Mouse (Mus musculus): ENCODE data around the gene Olfml3.

Olfml3 gene

DNA sequence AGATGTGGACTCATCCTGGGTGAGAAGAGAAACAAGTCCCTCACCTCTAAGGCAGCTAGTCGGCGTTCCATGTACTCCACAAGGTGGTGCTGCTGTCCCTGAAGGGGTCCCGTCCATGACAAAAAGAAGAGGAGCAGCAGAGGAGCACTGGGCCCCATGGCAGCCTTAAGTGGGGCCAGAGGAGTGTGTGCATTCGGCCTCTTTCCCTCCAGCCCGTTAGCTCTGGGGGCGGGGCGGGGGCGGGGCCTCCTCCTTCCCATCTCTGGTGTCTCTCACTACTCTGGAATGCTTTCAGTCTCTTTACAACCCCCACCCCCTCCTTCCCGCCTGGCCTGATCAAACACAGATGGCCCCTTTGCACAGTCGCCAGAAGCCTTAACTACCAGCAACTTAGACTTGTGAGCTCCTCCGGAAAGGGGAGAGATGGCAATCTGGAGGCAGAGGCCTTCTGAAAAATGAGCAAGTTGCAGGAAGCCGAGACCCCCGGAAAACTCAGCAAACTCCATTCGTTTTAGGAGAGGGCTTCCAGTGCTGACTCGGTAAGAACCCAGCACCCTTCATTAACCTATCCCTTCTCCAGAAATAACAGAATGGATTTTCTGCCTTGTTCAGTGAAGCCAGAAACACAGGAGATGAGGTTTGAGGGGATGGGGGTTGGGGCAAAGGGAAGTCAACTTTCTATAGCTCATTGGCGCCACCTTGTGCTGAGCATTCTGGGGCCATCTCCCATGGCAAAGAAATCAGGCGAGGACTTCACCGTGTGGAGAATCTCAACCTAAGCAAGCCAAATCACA is at the start of gene Olfml3:
TSS of gene Olfml3 (minus strand) at position 224 of the 794 bp plus-strand sequence.
- peak; percentile 73 to 87 for DNase-seq (ENCODE audit: low read depth in 2 of 2, low spot score in 2 of 2)

- DNase-seq (ENCODE audit: low read depth in 2 of 2, low spot score in 2 of 2): no peak
These were observed 49.4 kb upstream of the Olfml3 start for GRCm38 (mm10) chr3:103787225-103787624.

DNA sequence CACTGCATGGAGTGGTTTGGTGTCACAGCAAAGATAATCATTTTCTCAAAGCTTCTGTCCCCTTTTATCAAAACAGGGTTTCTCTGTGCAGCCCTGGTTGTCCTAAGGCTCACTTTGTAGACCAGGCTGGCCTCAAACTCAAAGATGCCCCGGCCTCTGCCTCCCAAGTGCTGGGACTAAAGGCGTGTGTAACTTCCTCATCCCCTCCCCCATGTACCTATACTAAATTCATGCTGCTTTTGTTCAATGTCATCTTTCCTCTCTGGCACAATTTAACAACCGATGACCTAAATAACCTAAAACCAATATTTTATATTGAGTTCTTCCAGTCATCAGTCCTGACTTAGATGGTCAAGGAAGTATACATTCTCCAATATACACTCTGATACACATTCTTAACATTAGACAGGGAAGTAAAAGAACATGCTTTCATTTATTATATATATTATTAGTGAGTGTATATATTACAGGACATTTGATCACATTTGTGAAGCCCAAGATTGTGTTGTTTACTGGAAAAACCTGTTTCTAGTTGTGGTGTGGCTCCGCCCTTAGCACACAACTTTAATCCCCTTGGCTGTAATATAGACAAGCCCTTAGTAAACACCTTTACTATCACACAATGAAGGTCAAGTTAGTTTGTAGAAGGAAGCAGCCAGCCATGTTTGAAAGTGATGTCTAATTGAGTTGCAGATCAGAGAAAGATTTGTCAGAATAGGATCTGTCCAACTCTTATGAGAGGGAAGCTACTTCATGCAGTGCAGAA is 45.2 kb upstream of the Olfml3 start:
- DNase-seq (ENCODE audit: low read depth in 2 of 2, low spot score in 2 of 2): no peak

GRCm38 (mm10) chr3:103780777-103781176 is 43.0 kb upstream of the Olfml3 start:
- DNase-seq (ENCODE audit: low read depth in 2 of 2, low spot score in 2 of 2): no peak

GRCm38 (mm10) chr3:103780271-103780670 is 42.5 kb upstream of the Olfml3 start:
- no peak for DNase-seq (ENCODE audit: low read depth in 2 of 2, low spot score in 2 of 2)

DNA sequence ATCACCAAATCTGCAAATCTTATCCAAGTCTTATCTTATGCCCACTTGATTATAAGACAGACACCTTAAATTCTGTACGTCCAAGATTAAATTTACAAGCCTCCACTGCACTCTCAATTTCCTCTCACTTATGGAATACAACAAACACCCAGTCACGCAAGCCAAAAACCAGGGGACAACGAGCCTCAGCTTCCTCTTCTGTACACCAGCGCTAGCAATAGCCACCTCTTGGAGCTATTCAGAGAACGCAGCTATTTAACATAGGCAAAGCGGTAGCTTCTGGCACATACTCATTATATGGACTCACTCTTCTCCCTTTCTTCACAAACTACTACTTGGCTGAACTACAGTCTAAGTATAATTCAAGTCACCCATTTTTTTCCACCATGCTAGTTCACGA is 41.4 kb upstream of the Olfml3 start:
- DNase-seq (ENCODE audit: low read depth in 2 of 2, low spot score in 2 of 2): no peak

GRCm38 (mm10) chr3:103778660-103779059 is 40.9 kb upstream of the Olfml3 start:
- no peak for DNase-seq (ENCODE audit: low read depth in 2 of 2, low spot score in 2 of 2)

GRCm38 (mm10) chr3:103777940-103778339 is 40.1 kb upstream of the Olfml3 start:
- DNase-seq (ENCODE audit: low read depth in 2 of 2, low spot score in 2 of 2): no peak

DNA sequence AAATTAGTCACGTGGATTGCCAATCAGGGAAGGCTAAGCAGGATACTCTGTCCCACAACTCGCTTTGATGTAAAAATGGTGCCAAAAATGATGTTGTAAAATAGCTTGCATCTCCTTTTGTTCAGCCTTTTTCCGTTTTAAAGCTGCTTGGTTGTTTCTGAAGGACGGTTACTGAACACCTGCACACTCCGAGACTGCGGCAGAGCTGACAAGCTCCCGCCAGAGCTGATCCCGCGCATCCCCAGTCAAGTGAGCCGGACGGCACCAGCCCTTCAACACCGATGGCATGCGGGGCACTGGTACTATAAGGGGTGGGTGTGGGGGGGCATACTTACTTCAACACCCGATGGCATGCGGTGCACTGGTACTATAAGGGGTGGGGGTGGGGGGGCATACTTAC is 36.2 kb upstream of the Olfml3 start:
- no peak for DNase-seq (ENCODE audit: low read depth in 2 of 2, low spot score in 2 of 2)

DNA sequence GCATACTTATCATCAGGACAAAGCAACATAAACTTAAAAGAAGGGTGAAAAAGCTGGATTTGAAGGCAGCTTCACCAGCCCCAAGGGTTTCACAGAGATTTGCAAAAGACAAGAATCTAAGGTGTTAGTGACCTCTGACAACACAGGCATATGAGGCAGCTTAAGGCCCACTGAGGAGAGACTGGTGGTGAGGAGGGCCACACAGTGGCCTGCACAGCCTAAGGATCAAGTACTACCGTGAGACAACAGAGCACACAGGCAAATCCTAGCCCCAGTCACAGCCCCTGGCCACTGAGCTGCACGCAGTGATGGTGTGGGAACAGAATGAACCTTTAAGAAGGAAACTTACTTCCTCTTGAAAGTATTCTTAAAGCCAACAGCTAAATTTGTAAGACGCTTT is 35.7 kb upstream of the Olfml3 start:
- DNase-seq (ENCODE audit: low read depth in 2 of 2, low spot score in 2 of 2): no peak

DNA sequence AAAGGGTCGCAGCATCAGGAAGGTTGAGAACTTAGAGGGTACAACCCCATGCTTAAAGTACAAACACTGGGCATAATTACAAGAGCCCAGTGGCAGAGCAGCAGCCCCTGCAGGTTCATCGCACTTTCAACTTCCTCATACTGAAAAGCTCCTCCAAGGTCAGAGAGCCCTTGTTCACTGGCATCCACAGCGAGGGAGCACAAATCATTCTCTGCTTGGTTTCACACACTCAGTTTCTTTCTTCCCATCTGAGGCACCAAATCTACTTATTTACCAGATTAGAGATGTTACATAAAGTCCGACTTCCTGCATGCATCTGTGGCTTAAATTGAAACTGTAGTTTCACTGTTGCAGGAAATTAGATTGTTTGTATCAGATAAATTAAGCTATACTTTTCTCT is 35.0 kb upstream of the Olfml3 start:
- DNase-seq (ENCODE audit: low read depth in 2 of 2, low spot score in 2 of 2): peak in 1 of 2 experiments; percentile 15

DNA sequence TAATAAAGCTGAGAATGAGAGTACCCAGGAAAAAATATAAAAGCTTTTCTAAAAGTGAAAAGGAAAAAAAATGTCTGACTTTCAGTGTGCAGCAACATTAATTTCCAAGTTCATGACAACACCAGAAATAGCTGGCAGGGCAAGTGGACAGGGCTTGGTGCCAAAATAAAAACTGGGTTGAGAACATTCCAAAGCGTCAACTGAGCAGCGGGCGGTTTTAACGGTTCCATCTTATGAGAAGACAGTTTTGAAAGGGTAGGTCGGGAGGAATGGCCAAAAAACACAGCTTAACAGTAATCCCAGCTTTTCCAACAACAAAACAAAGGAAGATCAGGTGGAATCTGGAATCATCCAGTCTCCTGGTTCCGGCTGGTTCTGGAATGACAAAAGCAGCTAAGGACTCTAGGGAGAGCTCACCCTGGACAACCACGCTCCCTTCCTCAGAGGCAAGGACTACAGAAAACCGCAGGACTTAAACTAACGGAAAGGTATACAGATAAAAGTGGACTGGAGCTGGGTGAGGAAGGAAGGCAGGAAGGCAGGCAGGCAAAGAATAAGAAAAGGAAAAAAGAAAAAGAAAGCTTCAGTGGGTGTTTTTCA is 33.8 kb upstream of the Olfml3 start:
- no peak for DNase-seq (ENCODE audit: low read depth in 2 of 2, low spot score in 2 of 2)

DNA sequence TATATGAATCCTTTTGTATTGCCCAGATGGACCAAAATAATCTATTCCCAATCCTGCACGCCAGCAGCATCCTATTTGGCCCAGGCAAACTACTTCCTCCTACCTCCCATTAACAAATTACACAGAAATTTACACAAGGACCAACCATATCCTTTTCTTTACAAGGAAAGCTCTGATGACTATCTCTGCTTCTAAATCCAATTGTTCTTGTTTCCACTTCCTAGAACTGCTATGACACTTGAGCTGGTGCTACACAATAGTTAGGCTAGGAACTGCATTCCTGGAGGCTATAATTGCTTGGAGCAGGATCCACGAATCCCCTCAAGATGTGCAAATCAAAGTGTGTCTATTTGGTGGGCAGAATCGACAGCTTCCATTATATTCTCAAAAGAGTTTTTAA is 29.0 kb upstream of the Olfml3 start:
- no peak for DNase-seq (ENCODE audit: low read depth in 2 of 2, low spot score in 2 of 2)

DNA sequence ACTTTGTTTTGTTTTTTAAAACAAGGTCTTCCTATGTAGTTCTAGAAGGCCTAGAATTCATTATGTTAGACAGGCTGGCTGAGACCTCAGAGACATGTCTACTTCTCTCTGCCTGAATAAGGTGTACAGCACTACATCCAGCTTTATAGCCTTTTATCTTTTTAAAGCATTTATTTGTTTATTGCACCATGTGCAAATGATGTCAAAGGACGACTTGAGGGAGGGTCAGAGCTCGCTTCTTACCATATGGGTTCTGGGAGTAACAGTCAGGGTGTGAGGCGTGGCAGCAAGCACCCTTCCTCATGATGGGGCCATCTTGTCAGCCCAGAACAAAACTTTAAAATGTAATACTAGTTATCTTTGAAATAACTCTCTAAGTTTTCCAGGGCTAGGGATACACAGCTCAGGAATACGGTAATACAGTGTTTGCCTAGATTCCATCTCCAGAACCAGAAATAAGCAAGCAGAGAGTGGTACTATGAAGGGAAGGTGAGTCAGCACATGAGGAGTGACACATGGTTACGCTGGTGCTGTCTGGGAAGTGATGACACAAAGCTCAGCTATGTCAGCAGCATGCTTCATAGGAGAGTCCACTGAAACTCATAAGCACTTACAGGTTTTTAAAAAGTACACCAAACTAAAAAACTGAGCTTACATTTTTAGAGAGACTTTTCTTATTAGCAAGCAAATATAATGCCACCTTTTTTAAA is 21.6 kb upstream of the Olfml3 start:
- no peak for DNase-seq (ENCODE audit: low read depth in 2 of 2, low spot score in 2 of 2)

DNA sequence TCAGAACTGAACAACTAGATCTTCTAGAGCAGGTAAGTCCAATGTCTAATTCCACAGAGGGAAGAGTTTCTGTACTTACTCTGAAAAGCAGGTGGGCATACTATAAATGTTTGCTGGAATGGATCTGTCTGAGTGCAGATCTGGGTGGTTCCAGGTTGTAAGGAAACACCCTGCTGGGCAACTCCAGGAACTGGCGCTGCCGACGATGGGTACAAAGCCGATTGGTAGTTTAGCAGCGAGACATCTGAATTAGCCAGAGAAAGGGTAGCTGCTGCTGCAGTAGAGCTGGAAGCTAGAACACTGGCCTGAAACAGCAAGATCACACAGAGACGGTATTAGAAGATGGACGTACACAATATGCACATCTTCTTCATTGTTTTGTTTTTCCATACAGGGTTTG is 20.7 kb upstream of the Olfml3 start:
- DNase-seq (ENCODE audit: low read depth in 2 of 2, low spot score in 2 of 2): no peak

GRCm38 (mm10) chr3:103756920-103757319 is 19.1 kb upstream of the Olfml3 start:
- no peak for DNase-seq (ENCODE audit: low read depth in 2 of 2, low spot score in 2 of 2)

DNA sequence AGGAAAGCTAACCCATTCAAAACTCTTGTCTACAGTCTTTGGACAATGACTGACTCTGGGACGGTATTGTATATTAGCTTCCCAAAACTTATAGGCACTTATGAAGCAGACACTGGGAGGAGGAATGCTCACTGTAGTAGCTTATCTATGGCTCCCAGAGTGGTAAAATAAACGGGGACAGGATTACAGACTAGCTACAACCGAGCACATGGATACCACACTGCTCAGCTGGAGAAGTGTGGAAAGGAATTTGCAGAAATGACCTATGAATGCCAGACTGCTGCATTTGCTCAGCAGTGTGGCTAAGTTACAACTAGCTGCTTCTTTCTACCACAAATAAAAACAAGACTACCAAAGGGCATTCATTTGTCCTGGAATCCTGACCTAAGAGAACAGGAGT is 17.6 kb upstream of the Olfml3 start:
- no peak for DNase-seq (ENCODE audit: low read depth in 2 of 2, low spot score in 2 of 2)

DNA sequence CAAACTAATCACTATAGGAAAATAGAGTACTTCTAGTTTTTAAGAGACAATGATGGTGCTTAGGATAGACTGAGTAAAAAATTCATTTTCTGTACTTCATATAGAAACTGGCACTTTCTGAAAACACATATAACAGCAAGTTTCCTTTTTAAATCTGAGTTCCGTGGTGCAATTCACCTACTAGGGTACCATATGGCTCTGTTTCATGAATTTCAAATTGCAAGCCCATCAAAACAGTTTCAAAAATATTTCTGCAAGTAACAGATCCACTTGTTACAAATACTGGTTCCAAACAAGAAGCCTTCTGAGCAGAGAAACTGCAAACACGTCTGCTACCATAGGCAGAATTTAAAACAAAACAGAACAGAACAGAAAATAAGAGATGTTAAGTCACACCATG is 13.8 kb upstream of the Olfml3 start:
- DNase-seq (ENCODE audit: low read depth in 2 of 2, low spot score in 2 of 2): no peak

DNA sequence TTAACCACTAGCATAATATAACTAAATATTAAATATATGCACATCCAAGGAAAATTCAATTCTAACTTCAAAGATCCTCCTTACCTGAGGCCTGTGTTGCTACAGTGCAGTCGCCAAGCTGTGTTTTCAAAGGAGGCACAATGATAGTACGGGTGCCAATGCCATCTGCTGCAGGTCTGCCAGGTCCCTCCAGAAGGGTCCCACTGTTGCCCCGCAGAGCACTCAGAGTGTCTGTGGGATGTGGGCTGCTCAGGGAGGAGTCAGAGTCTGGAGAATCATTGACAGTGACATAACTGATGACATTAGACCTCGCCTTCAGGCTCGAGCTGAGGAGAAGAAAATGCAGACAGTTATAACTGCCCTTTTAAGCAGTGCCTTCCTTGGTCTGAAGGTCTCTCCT is 8.9 kb upstream of the Olfml3 start:
- DNase-seq (ENCODE audit: low read depth in 2 of 2, low spot score in 2 of 2): no peak

GRCm38 (mm10) chr3:103745001-103745770 is 7.4 kb upstream of the Olfml3 start:
- DNase-seq (ENCODE audit: low read depth in 2 of 2, low spot score in 2 of 2): no peak

- no peak for DNase-seq (ENCODE audit: low read depth in 2 of 2, low spot score in 2 of 2)
These were observed 5.4 kb upstream of the Olfml3 start for GRCm38 (mm10) chr3:103743208-103743607.

Measured in CD8-positive naive resting alpha-beta T cell, adult 2 months (primary cell).